Mouse (Mus musculus) erythroblast, embryonic 14.5 days (primary cell): ENCODE data around the gene Rras2.

Experiments used
- GATA1 ChIP-seq: IDR thresholded peaks from 2 replicates; pipeline ENCODE4 v1.6.1; 2012; ENCODE audit warnings: low read length, inconsistent platforms, mixed read lengths
- TAL1 ChIP-seq: IDR thresholded peaks from 3 replicates; pipeline ENCODE4 v1.6.1; 2012; ENCODE audit warnings: low read length, inconsistent platforms, mixed read lengths

DNA sequence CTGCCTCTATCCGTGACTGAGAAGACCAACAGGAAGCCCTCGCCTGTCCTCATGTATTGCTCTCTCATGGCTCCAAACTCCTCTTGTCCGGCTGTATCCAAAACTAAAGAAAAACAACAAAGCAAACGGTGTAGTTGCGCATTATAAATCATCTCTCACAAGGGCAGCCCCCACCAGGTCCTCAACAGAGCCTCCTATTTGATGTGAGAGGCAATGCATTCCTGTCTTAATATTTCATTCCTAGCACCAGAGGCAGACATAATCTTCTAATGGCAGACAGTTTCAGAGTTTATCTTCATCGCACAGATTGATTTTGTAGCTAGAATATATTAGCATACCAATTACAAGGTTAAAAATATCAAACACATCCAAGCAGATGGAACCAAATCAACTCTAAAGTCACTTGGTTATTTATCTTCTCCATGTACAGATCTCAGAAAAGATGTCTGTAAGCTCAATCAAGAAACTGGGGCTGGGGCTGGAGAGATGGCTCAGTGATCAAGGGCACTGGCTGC lies 58.6 kb downstream of the Rras2 start:
- TF ChIP-seq TAL1 (no peak), GATA1 (no peak)
